Mouse (Mus musculus) kidney, adult 18-20 months (tissue): Measurements from ENCODE around the gene Emg1.
A peak's percentile ranks its signal among the peaks of the same experiment; 100 is the strongest.
"Not testable (repeated sequence)": the region's sequence is repeated elsewhere in the genome, so short reads cannot be mapped to it uniquely, and the experiment has no call there.

Experiments used
- DNase-seq: peaks from one replicate; pipeline ENCODE4 v3.0.0; 2021

The Emg1 gene

GRCm38 (mm10) chr6:124704417-124704816 is 7.6 kb downstream of the Emg1 start:
- no peak for DNase-seq

GRCm38 (mm10) chr6:124703789-124704188 is 8.2 kb downstream of the Emg1 start:
- DNase-seq: no peak

- DNase-seq: peak; percentile 81
Measured at GRCm38 (mm10) chr6:124702784-124703103, 9.2 kb downstream of the Emg1 start.

- DNase-seq: no peak
Measured at GRCm38 (mm10) chr6:124702102-124702783, 9.7 kb downstream of the Emg1 start.

- peak; percentile 21 for DNase-seq
Measured at GRCm38 (mm10) chr6:124701338-124701737, 10.6 kb downstream of the Emg1 start.

GRCm38 (mm10) chr6:124699962-124700610 is 11.9 kb downstream of the Emg1 start:
- peak; percentile 66 for DNase-seq

GRCm38 (mm10) chr6:124699366-124699765 is 12.6 kb downstream of the Emg1 start:
- no peak for DNase-seq

- DNase-seq: no peak
Measured at GRCm38 (mm10) chr6:124698751-124699150, 13.2 kb downstream of the Emg1 start.

GRCm38 (mm10) chr6:124696441-124697150 is 15.4 kb downstream of the Emg1 start:
- no peak for DNase-seq

GRCm38 (mm10) chr6:124694166-124694955 is 17.6 kb downstream of the Emg1 start:
- peak; percentile 90 for DNase-seq

- DNase-seq: no peak
Measured at GRCm38 (mm10) chr6:124693243-124693981, 18.6 kb downstream of the Emg1 start.

GRCm38 (mm10) chr6:124690517-124690916 is 21.5 kb downstream of the Emg1 start:
- DNase-seq: no peak

- DNase-seq: no peak
Measured at GRCm38 (mm10) chr6:124689011-124689410, 23.0 kb downstream of the Emg1 start.

GRCm38 (mm10) chr6:124688151-124688758 is 23.7 kb downstream of the Emg1 start:
- DNase-seq: no peak

GRCm38 (mm10) chr6:124686644-124687043 is 25.3 kb downstream of the Emg1 start:
- DNase-seq: not testable (repeated sequence)

GRCm38 (mm10) chr6:124685606-124686386 is 26.2 kb downstream of the Emg1 start:
- no peak for DNase-seq

GRCm38 (mm10) chr6:124683591-124684417 is 28.2 kb downstream of the Emg1 start:
- peak; percentile 82 for DNase-seq

- not testable (repeated sequence) for DNase-seq
Measured at GRCm38 (mm10) chr6:124682291-124682690, 29.7 kb downstream of the Emg1 start.

GRCm38 (mm10) chr6:124679486-124679885 is 32.5 kb downstream of the Emg1 start:
- no peak for DNase-seq

- no peak for DNase-seq
Measured at GRCm38 (mm10) chr6:124678769-124679168, 33.2 kb downstream of the Emg1 start.
